Mouse (Mus musculus) stomach, postnatal 0 days (tissue): ENCODE measurements around the gene Dab1.

Experiments used
- CTCF ChIP-seq: IDR thresholded peaks from 2 replicates; pipeline ENCODE4 v1.5.1; 2016; ENCODE audit warnings: antibody characterized with exemption, low read depth, mild to moderate bottlenecking, moderate library complexity
- EP300 ChIP-seq: optimal IDR thresholded peaks from 2 replicates; pipeline ENCODE3; 2016; ENCODE audit warnings: antibody characterized with exemption

DNA sequence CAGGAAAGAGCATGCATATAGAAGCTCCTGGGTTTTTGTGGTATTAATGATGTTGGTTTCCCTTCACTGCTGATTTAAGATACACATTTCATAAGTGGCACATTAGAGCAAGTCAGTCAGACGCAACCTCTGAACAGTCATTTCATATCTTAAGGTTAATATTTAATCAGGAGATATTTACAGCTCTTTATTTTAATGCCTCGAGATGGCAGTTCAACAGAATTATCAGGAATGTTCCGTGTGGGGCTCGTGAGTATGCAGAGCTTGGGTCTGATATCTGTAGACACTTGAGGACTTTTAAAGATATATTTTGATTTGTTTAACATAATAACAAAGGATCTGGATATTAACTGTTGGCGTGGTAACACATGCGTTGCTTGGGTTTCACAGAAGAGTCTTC is 892.7 kb downstream of the Dab1 start:
- TF ChIP-seq CTCF (no peak), EP300 (no peak)
